13 mouse cellular contexts compared by ENCODE assay signal in genomic region chr3:86291326-86291725, GRCm38 (mm10).
"Had no signal": no experiment of that assay in that cellular context is flagged by ENCODE, and none has a peak within 500 bp of the region (broad histone marks: within the 10 kb centered on the region; RNA-seq: fewer than 3 reads in every experiment).

No protein-coding gene starts in this region.

- DNase-seq: kidney, adult 9 months; kidney, postnatal 10 days; left cerebral cortex, postnatal 4 days; liver, embryonic 13.5 days; liver, postnatal 0 days; thymus, postnatal 14 days had no signal

- H3K4me2 ChIP-seq: limb, embryonic 15.5 days; liver, embryonic 13.5 days; midbrain, embryonic 13.5 days; neural tube, embryonic 12.5 days had no signal

- H3K27me3 ChIP-seq: limb, embryonic 15.5 days; liver, embryonic 13.5 days; megakaryocyte, embryonic 14.5 days; midbrain, embryonic 13.5 days; neural tube, embryonic 12.5 days had no signal

- ATAC-seq: intestine, embryonic 16.5 days; liver, postnatal 0 days; midbrain, embryonic 13.5 days had no signal

- H3K4me1 ChIP-seq: limb, embryonic 15.5 days; liver, embryonic 13.5 days; midbrain, embryonic 13.5 days; neural tube, embryonic 12.5 days had no signal

- H3K4me3 ChIP-seq: limb, embryonic 15.5 days; liver, embryonic 13.5 days; megakaryocyte, embryonic 14.5 days; midbrain, embryonic 13.5 days; neural tube, embryonic 12.5 days had no signal

- H3K36me3 ChIP-seq: limb, embryonic 15.5 days; liver, embryonic 13.5 days; midbrain, embryonic 13.5 days; neural tube, embryonic 12.5 days had no signal

- H3K9me3 ChIP-seq: limb, embryonic 15.5 days; liver, embryonic 13.5 days; megakaryocyte, embryonic 14.5 days; midbrain, embryonic 13.5 days; neural tube, embryonic 12.5 days had no signal

- H3K9ac ChIP-seq: limb, embryonic 15.5 days; liver, embryonic 13.5 days; liver, postnatal 0 days; midbrain, embryonic 13.5 days; neural tube, embryonic 12.5 days had no signal

- H3K27ac ChIP-seq: limb, embryonic 15.5 days; liver, embryonic 13.5 days; macrophage; midbrain, embryonic 13.5 days; neural tube, embryonic 12.5 days; stomach, postnatal 0 days had no signal
